Mouse (Mus musculus): ENCODE measurements at regions not wholly inside any gene's neighbourhood (a gene's known extent, or its start where the extent isn't known, plus 50 kb on each side); places are given as distances from the start of the nearest gene placed in this dataset.

DNA sequence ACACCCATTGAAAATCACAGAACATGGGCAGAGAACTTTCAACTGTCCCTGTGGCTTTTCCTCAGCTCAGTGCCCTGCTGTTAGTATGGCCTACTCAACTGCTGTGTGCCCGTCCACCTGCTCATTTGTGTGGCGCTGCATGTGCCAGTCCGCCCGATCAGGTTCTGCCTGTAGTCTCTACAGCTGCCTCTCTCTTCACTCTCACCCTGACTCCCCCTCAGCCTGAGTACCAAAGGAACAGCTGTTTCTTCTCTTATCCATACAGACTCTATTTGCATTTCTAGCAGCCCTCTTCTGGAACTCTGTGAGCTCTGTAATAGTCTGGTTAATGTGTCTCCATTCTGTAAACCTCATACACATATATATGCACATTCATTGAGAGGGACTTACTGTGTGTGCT lies 329.1 kb upstream of the Spred2 start:
- Histone ChIP-seq H3K9me3 (replicated peaks) (no peaks in the 10 kb centered on the region), H3K9ac (no peak overlapping the region), H3K27me3 (no peaks in the 10 kb centered on the region), H3K4me1 (0 out of 2 replicates have a peak, but pooled peaks cover 3% of the 10 kb centered on the region), H3K4me2 (no peak overlapping the region), H3K27ac (no peak overlapping the region), H3K36me3 (no peaks in the 10 kb centered on the region), H3K4me3 (replicated peaks) (no peak overlapping the region)
- peak; percentile 69 for ATAC-seq (replicated peaks; ENCODE audit: low FRiP score)
- 82% methylated on average over 4 of the region's 4 CpGs for WGBS

DNA sequence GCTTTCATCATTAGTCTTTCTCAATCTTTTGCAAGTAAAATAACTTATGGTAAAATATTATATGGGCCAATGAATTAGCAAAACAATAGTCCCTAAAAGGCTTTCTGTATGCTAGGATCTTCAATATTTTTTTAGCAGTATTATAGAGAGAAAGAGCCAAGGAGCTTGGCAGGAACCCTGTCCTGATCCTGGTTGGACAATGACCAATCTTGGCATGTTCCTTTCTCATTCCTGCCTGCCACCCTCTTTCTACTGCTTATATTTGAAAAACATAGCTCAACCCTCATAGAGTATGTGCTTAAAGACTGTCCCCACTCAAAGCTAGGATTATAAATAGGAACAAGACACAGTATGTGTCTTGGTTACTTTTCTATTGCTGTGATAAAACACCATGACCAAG lies 327.8 kb upstream of the Spred2 start:
- Histone ChIP-seq H3K4me1 (0 out of 2 replicates have a peak, but pooled peaks cover 3% of the 10 kb centered on the region), H3K27ac (no peak overlapping the region), H3K36me3 (no peaks in the 10 kb centered on the region), H3K9ac (no peak overlapping the region), H3K4me2 (no peak overlapping the region), H3K9me3 (replicated peaks) (no peaks in the 10 kb centered on the region), H3K4me3 (replicated peaks) (no peak overlapping the region), H3K27me3 (no peaks in the 10 kb centered on the region)
- ATAC-seq (replicated peaks; ENCODE audit: low FRiP score), result no peak

DNA sequence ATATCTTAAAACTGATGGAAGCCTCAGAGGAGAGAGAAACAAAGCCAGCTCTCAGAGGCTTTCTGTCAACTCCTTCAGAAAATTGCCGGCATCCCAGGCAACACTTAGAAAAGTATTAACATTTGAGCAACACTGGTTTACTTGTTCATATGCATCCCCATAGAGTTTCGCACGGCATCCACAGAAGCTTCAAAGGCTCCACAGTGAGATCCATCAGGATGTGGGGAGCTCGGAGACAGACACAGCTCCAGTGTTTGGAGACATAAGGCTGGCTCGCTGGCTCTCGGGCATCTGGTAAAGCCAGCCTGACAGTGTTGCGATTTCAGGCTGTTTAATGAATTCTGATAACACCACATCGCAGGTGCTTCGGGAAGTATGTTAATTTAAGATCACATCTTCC lies 324.7 kb upstream of the Spred2 start:
- Histone ChIP-seq H3K9ac (no peak overlapping the region), H3K36me3 (no peaks in the 10 kb centered on the region), H3K9me3 (replicated peaks) (no peaks in the 10 kb centered on the region), H3K4me2 (no peak overlapping the region), H3K27ac (no peak overlapping the region), H3K4me1 (peaks cover 10% of the 10 kb centered on the region), H3K27me3 (no peaks in the 10 kb centered on the region), H3K4me3 (replicated peaks) (no peak overlapping the region)
- ATAC-seq (replicated peaks; ENCODE audit: low FRiP score), result no peak
- 83% methylated on average over 9 of the region's 9 CpGs for WGBS

DNA sequence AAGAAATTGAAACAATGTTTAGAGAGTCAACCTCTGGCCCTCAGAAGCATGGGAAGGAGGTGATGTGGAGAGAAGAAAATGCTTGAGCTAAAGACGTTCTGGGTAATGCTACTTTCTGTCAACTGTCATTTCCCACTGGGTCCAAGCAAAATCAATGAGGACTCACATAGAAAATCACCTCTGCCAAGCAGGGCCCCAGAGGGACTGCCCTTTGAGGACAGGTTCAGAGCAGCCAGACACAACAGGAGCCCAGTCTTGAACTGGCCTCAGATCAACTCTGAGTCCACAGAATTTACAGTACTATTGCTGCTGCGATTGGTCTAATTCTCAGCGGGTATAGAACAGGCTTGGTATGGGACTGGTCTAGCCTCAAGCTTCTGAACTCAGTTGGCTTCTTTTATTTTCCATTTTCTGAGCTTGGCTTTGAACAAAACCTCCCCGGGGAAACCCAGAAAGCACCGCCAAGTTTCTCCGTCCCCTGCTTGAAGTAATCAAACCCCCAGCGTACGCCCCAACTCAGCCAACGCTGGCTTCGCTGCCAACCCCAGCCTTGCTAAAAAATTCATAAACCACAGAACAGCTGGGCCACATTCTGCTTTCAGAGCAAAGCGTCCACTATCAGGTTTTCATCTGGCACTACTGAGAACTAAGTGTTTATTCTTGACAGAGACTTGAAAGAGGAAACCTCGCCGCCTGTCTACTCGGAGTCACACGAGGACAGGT lies 322.8 kb upstream of the Spred2 start:
- Histone ChIP-seq H3K4me3 (replicated peaks) (no peak overlapping the region), H3K9me3 (replicated peaks) (no peaks in the 10 kb centered on the region), H3K4me1 (peaks cover 6% of the 10 kb centered on the region), H3K4me2 (no peak overlapping the region), H3K27ac (no peak overlapping the region), H3K9ac (no peak overlapping the region), H3K27me3 (no peaks in the 10 kb centered on the region), H3K36me3 (no peaks in the 10 kb centered on the region)
- WGBS, result 81% methylated on average over 15 of the region's 15 CpGs
- no peak for ATAC-seq (replicated peaks; ENCODE audit: low FRiP score)

DNA sequence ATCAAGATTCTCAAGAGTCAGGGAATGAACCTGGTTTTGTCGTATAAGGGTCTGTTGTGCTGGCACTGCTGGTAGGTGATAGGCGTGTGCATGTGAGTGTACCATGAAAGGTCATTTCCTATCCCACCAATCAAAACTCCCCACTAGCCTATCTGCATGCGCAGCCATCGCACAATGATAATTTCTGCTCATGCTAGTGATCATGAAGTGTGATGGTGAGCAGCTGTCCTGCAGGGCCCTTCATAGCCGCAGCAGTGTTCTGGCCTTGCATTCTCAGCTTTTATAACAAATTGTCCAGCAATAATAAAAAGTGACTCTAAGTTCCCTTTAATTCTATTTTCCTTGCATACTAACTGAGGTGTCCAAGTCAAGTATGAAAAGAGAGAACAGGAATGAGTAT lies 321.7 kb upstream of the Spred2 start:
- no peak overlapping the region for H3K4me3 ChIP-seq (replicated peaks)
- WGBS, result 75% methylated on average over 5 of the region's 5 CpGs
- no peak overlapping the region for H3K27ac ChIP-seq
- no peaks in the 10 kb centered on the region for H3K27me3 ChIP-seq
- no peak for ATAC-seq (replicated peaks; ENCODE audit: low FRiP score)
- H3K9me3 ChIP-seq (replicated peaks), result no peaks in the 10 kb centered on the region
- no peak overlapping the region for H3K4me2 ChIP-seq
- no peak overlapping the region for H3K9ac ChIP-seq
- H3K36me3 ChIP-seq, result no peaks in the 10 kb centered on the region
- peaks cover 6% of the 10 kb centered on the region for H3K4me1 ChIP-seq

DNA sequence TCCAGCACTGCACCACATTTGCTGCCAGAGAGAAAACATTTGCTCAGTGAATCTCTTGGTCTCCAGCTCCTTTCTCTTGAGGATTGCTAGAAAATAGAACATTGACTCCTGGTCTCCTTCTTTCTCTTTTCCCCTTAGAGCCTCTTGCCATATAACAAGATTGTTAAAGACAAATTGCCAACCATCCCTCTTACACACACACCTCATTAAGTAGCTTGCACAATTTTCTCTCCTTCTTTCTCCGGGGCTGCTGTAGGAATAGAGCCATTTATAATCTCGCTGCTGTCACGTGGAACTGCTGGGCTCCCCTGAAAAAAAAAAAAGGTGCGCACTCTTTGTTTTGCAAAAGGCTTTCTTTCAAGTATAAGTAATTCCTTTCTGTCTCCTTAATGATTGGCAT lies 318.6 kb upstream of the Spred2 start:
- no peaks in the 10 kb centered on the region for H3K27me3 ChIP-seq
- no peak for ATAC-seq (replicated peaks; ENCODE audit: low FRiP score)
- no peak overlapping the region for H3K4me3 ChIP-seq (replicated peaks)
- H3K4me2 ChIP-seq, result no peak overlapping the region
- H3K4me1 ChIP-seq, result peaks cover 8% of the 10 kb centered on the region
- H3K36me3 ChIP-seq, result no peaks in the 10 kb centered on the region
- no peaks in the 10 kb centered on the region for H3K9me3 ChIP-seq (replicated peaks)
- no peak overlapping the region for H3K27ac ChIP-seq
- WGBS, result 51% methylated on average over 4 of the region's 4 CpGs
- no peak overlapping the region for H3K9ac ChIP-seq

DNA sequence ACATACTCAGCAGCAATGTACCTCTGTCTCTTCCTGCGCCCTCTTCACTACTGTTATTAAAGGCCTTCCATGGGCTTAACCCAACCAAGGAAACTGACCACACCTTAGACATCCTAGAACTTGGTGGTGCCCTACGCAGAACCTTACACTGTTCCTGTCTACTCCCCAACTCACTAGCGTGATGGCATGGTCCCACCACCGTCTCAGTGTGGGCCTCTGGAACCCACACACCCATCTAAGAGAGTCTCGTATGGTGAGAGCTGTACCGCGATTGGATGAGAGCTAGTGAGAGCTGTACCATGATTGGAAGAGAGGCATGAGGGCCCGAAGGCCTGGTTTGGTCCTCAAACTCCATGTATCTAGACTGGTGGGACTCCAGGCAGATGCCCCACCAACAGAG lies 317.2 kb upstream of the Spred2 start:
- Histone ChIP-seq H3K27ac (no peak overlapping the region), H3K4me2 (no peak overlapping the region), H3K36me3 (no peaks in the 10 kb centered on the region), H3K27me3 (no peaks in the 10 kb centered on the region), H3K9ac (no peak overlapping the region), H3K9me3 (replicated peaks) (no peaks in the 10 kb centered on the region), H3K4me1 (peaks cover 9% of the 10 kb centered on the region), H3K4me3 (replicated peaks) (no peak overlapping the region)
- 96% methylated on average over 8 of the region's 8 CpGs for WGBS
- ATAC-seq (replicated peaks; ENCODE audit: low FRiP score), result no peak

DNA sequence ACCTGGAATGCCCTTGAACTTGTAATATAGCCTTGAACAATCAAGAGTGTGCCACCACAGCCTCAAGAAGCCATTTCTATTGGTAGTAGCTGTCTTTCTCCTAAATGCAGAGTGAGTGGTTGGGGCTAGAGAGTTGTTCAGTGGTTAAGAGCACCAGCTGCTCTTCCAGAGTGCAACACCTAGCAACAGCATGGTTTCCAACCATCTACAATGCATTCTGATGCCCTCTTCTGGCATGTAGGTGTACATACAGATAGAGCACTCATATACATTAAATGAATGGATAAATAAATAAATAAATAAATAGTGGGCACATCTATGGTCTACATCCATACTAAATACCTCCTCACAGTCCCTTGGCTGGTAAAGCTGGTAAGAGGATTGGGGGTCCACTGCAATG lies 316.2 kb upstream of the Spred2 start:
- Histone ChIP-seq H3K9ac (no peak overlapping the region), H3K4me2 (no peak overlapping the region), H3K27me3 (no peaks in the 10 kb centered on the region), H3K27ac (no peak overlapping the region), H3K9me3 (replicated peaks) (no peaks in the 10 kb centered on the region), H3K4me1 (peaks cover 4% of the 10 kb centered on the region; the same call in 1 of the 2 replicates), H3K4me3 (replicated peaks) (no peak overlapping the region), H3K36me3 (no peaks in the 10 kb centered on the region)
- ATAC-seq (replicated peaks; ENCODE audit: low FRiP score), result no peak

DNA sequence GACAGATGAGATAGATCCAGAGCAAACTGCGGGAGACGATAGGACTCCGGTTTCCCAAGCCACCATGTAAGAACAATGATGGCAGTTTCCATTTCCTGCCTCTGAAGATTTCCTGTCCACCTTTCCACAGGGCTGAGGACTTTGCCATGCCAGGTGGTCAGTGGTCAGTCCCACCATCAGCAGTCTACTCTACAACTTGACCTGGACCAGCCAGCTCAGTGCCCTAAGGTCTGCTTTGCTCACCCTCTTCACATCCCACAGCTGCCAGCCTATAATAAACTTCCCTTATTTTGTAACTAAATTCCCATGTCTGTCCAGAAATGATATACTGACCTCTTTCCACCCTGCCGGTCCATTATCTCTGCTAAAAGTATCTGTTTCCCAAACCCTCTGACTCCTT lies 315.7 kb upstream of the Spred2 start:
- H3K4me1 ChIP-seq, result peaks cover 4% of the 10 kb centered on the region; the same call in 1 of the 2 replicates
- ATAC-seq (replicated peaks; ENCODE audit: low FRiP score), result peak; percentile 76
- WGBS, result 59% methylated on average over 4 of the region's 4 CpGs
- no peaks in the 10 kb centered on the region for H3K27me3 ChIP-seq
- no peaks in the 10 kb centered on the region for H3K36me3 ChIP-seq
- no peak overlapping the region for H3K4me3 ChIP-seq (replicated peaks)
- H3K27ac ChIP-seq, result no peak overlapping the region
- no peak overlapping the region for H3K9ac ChIP-seq
- H3K4me2 ChIP-seq, result no peak overlapping the region
- no peaks in the 10 kb centered on the region for H3K9me3 ChIP-seq (replicated peaks)

DNA sequence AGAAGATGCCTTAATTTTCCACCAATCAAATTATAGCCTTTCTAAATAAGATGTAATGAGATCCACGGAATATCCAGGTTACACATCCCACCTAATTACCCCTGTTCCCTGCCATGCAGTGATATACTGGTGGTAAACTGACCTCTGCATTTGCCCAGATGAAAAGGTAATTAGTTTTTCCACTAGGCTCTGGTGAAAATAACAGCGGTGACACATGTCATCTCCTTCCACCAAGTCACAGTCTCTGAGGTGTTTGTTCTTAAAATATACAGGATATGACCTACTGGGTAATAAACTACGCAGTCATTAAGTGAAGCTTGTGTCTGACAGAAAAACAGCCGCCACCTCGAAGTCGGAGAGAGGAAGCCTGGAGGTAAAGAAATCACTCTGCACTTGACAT lies 313.6 kb upstream of the Spred2 start:
- Histone ChIP-seq H3K36me3 (no peaks in the 10 kb centered on the region), H3K27ac (0 out of 2 replicates have a peak overlapping the region, but pooled peaks have one; percentile 11), H3K9ac (no peak overlapping the region), H3K4me1 (peaks cover 4% of the 10 kb centered on the region; the same call in 1 of the 2 replicates), H3K27me3 (no peaks in the 10 kb centered on the region), H3K4me2 (no peak overlapping the region; the same call in 1 of the 2 replicates), H3K9me3 (replicated peaks) (no peaks in the 10 kb centered on the region), H3K4me3 (replicated peaks) (no peak overlapping the region)
- WGBS, result 18% methylated on average over 6 of the region's 6 CpGs
- peak; percentile 68 for ATAC-seq (replicated peaks; ENCODE audit: low FRiP score)

DNA sequence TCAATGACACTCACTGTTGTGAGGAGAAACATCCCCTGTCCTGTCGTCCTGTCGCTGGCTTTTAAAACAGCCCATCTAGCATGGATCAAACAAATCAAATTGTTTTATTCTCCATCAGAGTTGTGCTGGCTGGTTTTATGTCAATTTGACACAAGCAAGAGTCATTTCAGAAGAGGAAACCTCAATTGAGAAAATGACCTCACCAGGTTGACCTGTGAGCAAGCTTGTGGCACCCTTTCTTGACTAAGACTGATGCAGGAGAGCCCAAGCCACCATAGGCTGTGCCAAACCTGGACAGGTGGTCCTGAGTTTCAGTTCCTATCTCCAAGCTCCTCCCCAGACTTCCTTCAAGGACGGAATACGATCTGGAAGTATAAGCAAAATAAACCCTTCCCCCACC lies 313.0 kb upstream of the Spred2 start:
- Histone ChIP-seq H3K9me3 (replicated peaks) (no peaks in the 10 kb centered on the region), H3K4me3 (replicated peaks) (no peak overlapping the region), H3K9ac (no peak overlapping the region), H3K27me3 (no peaks in the 10 kb centered on the region), H3K36me3 (no peaks in the 10 kb centered on the region), H3K4me1 (peaks cover 4% of the 10 kb centered on the region; the same call in 1 of the 2 replicates), H3K4me2 (no peak overlapping the region), H3K27ac (peak overlapping the region; percentile 11; the same call in 1 of the 2 replicates)
- ATAC-seq (replicated peaks; ENCODE audit: low FRiP score), result no peak
- 62% methylated on average over 4 of the region's 4 CpGs for WGBS

DNA sequence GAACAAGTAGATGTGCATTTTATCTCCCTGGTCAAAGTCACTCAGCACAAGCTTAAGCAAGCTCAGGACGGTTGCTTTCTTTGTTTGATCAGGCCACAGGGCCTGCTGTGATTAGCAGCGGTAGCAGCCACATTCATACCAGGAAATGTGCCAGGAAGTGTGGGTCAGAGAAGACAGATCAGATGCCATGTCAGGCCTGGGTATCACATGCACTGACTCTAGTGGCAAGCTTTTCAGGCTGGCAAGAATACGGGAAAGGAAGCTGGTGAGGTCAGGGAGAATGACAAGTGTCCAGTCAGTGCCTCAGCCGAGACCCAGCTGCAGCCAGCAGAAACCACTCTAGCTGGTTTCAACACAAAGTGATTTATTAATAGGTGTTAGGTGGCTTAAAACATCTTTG lies 307.7 kb upstream of the Spred2 start:
- Histone ChIP-seq H3K4me2 (no peak overlapping the region), H3K36me3 (no peaks in the 10 kb centered on the region), H3K27me3 (no peaks in the 10 kb centered on the region), H3K27ac (no peak overlapping the region), H3K4me3 (replicated peaks) (no peak overlapping the region), H3K4me1 (no peaks in the 10 kb centered on the region), H3K9me3 (replicated peaks) (no peaks in the 10 kb centered on the region), H3K9ac (no peak overlapping the region)
- no peak for ATAC-seq (replicated peaks; ENCODE audit: low FRiP score)
- 37% methylated on average over 4 of the region's 4 CpGs for WGBS

DNA sequence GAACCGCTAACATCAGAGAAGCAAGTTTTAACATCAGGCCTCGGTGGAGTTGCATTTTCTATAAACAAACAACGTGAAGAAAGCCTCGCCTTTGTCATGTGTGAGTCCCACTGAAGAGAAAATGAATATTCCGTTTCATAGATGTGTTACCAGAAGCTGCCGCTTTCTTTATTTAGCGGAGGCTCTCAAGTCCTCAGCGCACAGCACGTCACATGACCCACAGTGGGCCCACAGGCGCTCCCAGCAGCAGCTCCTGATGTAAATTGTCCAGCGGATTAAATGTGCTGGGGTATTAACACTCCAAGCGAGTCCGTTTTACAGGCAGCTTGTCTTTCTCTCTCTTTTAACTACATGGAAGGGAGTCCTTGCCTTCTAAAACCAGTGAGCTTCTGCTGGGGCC lies 304.7 kb upstream of the Spred2 start:
- no peak for ATAC-seq (replicated peaks; ENCODE audit: low FRiP score)
- Histone ChIP-seq H3K9ac (no peak overlapping the region), H3K27ac (no peak overlapping the region), H3K4me1 (no peaks in the 10 kb centered on the region), H3K36me3 (no peaks in the 10 kb centered on the region), H3K9me3 (replicated peaks) (no peaks in the 10 kb centered on the region), H3K4me2 (no peak overlapping the region), H3K27me3 (no peaks in the 10 kb centered on the region), H3K4me3 (replicated peaks) (no peak overlapping the region)
- WGBS, result 85% methylated on average over 13 of the region's 13 CpGs
